Mouse (Mus musculus): ENCODE results near the gene Opn4.

DNA sequence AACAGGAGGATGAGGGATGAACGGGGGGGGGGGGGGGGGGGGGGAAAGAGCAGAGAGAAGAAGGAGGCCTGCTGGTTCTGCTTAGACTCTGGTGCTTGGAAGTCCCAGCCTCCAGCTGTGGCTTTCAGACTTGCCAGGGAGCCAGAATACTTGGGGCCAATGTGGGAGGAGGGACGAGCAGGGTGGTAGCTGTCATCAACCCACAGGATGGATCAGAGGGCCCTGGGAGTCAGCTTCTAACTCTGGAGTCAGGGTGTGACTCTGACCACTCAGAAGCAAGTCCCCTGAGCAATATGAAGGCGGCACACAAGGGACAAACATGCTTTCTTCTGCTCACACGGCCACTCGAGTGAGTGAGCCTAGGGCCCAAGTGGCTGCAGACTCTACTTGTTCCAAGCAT lies 35.3 kb downstream of the Opn4 start:
- TF ChIP-seq GATA1 (IDR thresholded peaks at IDR 0.05; ENCODE audit: borderline replicate concordance, low read length) (no peak), FLI1 (IDR thresholded peaks at IDR 0.05; ENCODE audit: low read length) (no peak)

All from megakaryocyte, embryonic 14.5 days (primary cell).